Mouse (Mus musculus) retina, adult 2 months (tissue): ENCODE measurements around the gene Foxk1.

ENCODE experiments used
- DNase-seq: peaks from one replicate; pipeline ENCODE4 v3.0.0-alpha.2; 2012; ENCODE audit warnings: low read depth, low spot score

Gene Foxk1

GRCm38 (mm10) chr5:142477346-142477745 lies 76.0 kb downstream of the Foxk1 start:
- DNase-seq: no peak

- DNase-seq: no peak
Measured at GRCm38 (mm10) chr5:142477866-142478615, 76.7 kb downstream of the Foxk1 start.

- peak; percentile 60 for DNase-seq
Measured at GRCm38 (mm10) chr5:142478829-142479435, 77.6 kb downstream of the Foxk1 start.

GRCm38 (mm10) chr5:142482512-142482911 lies 81.2 kb downstream of the Foxk1 start:
- no peak for DNase-seq

GRCm38 (mm10) chr5:142483581-142483980 lies 82.3 kb downstream of the Foxk1 start:
- no peak for DNase-seq

GRCm38 (mm10) chr5:142486654-142487053 lies 85.4 kb downstream of the Foxk1 start:
- no peak for DNase-seq

GRCm38 (mm10) chr5:142489955-142490707 lies 88.8 kb downstream of the Foxk1 start:
- no peak for DNase-seq

- DNase-seq: no peak
Measured at GRCm38 (mm10) chr5:142493307-142493706, 92.0 kb downstream of the Foxk1 start.

GRCm38 (mm10) chr5:142495321-142496096 lies 94.2 kb downstream of the Foxk1 start:
- no peak for DNase-seq

- no peak for DNase-seq
Measured at GRCm38 (mm10) chr5:142498964-142499363, 97.7 kb downstream of the Foxk1 start.

GRCm38 (mm10) chr5:142500918-142501317 lies 99.6 kb downstream of the Foxk1 start:
- DNase-seq: no peak

GRCm38 (mm10) chr5:142502414-142502813 lies 101.1 kb downstream of the Foxk1 start:
- peak; percentile 83 for DNase-seq

- no peak for DNase-seq
Measured at GRCm38 (mm10) chr5:142504175-142504574, 102.9 kb downstream of the Foxk1 start.

GRCm38 (mm10) chr5:142505695-142506423 lies 104.6 kb downstream of the Foxk1 start:
- no peak for DNase-seq

- DNase-seq: no peak
Measured at GRCm38 (mm10) chr5:142509141-142510060, 108.1 kb downstream of the Foxk1 start.

GRCm38 (mm10) chr5:142510061-142510414 lies 108.7 kb downstream of the Foxk1 start:
- no peak for DNase-seq
